Mouse (Mus musculus) embryonic facial prominence, embryonic 13.5 days (tissue): Measurements from ENCODE around the gene Tesmin. TPM values are rescaled to one million over a fixed set of nuclear protein-coding genes. Genes with fewer than 3 reads are reported as not detected.

Experiments used
- ATAC-seq: fragments of 200-750 bp; cut with Nextera tagmentation; 2 replicates; pipeline ENCODE4 v1.8.0; 2017; ENCODE audit warnings: low read depth; ENCODE audit not compliant: insufficient number of reproducible peaks, insufficient read depth, low FRiP score, low TSS enrichment
- H3K27ac ChIP-seq: fragments of 300-500 bp; sonication (generic); 2 replicates; pipeline ENCODE4 v1.5.1; 2015; ENCODE audit warnings: moderate library complexity, mild to moderate bottlenecking, inconsistent platforms
- H3K27me3 ChIP-seq: fragments of 300-500 bp; sonication (generic); 2 replicates; pipeline ENCODE4 v1.6.1; 2015; ENCODE audit warnings: mild to moderate bottlenecking, inconsistent platforms
- H3K36me3 ChIP-seq: fragments of 300-500 bp; sonication (generic); 2 replicates; pipeline ENCODE4 v1.6.1; 2015; ENCODE audit warnings: mild to moderate bottlenecking, inconsistent platforms
- H3K4me1 ChIP-seq: fragments of 300-500 bp; sonication (generic); 2 replicates; pipeline ENCODE4 v1.6.1; 2015; ENCODE audit warnings: inconsistent platforms
- H3K4me2 ChIP-seq: fragments of 300-500 bp; sonication (generic); 2 replicates; pipeline ENCODE4 v1.6.1; 2015; ENCODE audit warnings: moderate library complexity, mild to moderate bottlenecking, inconsistent platforms
- H3K4me3 ChIP-seq: fragments of 300-500 bp; sonication (generic); 2 replicates; pipeline ENCODE4 v1.5.1; 2015; ENCODE audit warnings: mild to moderate bottlenecking, inconsistent platforms
- H3K9ac ChIP-seq: fragments of 300-500 bp; sonication (generic); 2 replicates; pipeline ENCODE4 v1.6.1; 2015; ENCODE audit warnings: mild to moderate bottlenecking, inconsistent platforms
- H3K9me3 ChIP-seq: fragments of 300-500 bp; sonication (generic); 2 replicates; pipeline ENCODE4 v1.6.1; 2016; ENCODE audit warnings: inconsistent platforms
- WGBS: fragments of 180-500 bp; shearing (Covaris S2); methylation state at CpG from one replicate; pipeline ENCODE4 v1.1.7; 2015; ENCODE audit warnings: mixed read lengths; 5-methylcytosine and 5-hydroxymethylcytosine counted together
- polyA plus RNA-seq: library from polyadenylated mRNA; unstranded; fragments of >200 nt; fragmentation: Nextera tagmentation; extraction: Ambion mirVana; gene quantifications from 2 replicates; pipeline ENCODE4 v1.2.1, GENCODE M21; 2015

The Tesmin gene
- polyA plus RNA-seq, 1 experiment from 2014 or later = 0.22 TPM

- Histone ChIP-seq H3K27ac (no peak overlapping the region), H3K4me2 (no peak overlapping the region), H3K9ac (no peak overlapping the region), H3K4me3 (no peak overlapping the region), H3K36me3 (no peaks in the 10 kb centered on the region), H3K27me3 (no peaks in the 10 kb centered on the region), H3K9me3 (no peaks in the 10 kb centered on the region), H3K4me1 (no peaks in the 10 kb centered on the region)
- whole genome bisulfite sequencing = 39% methylated on average over 7 of the region's 7 CpGs
- no peak for ATAC-seq
These were observed 40.6 kb downstream of the Tesmin start for GRCm38 (mm10) chr19:3429156-3429816.

DNA sequence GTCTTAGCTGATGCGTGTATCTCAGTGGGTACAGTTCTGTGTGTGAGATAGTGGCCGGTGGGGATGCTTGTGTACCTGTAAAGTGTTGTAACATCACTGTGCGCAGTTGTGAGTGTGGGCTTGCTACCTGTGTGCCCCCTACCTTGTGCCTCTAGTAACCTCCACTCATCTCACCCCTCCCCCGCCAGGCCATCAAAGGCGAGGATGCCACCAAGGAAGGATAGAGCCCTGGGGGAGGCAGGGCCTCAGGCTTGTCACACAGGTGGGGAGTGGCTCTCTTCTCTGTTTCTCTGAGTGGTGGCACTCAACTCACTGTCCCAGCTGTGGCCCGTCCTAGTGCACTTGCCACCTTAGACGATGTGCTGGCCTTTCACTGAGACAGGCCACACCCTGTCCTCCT is 42.4 kb downstream of the Tesmin start:
- H3K4me2 ChIP-seq = no peak overlapping the region
- H3K9ac ChIP-seq = no peak overlapping the region
- ATAC-seq = no peak
- H3K27ac ChIP-seq = no peak overlapping the region
- no peak overlapping the region for H3K4me3 ChIP-seq
- H3K4me1 ChIP-seq = no peaks in the 10 kb centered on the region
- H3K36me3 ChIP-seq = no peaks in the 10 kb centered on the region
- 61% methylated on average over 7 of the region's 7 CpGs for WGBS
- no peaks in the 10 kb centered on the region for H3K9me3 ChIP-seq
- no peaks in the 10 kb centered on the region for H3K27me3 ChIP-seq

- H3K9me3 ChIP-seq = no peaks in the 10 kb centered on the region
- no peak overlapping the region for H3K4me2 ChIP-seq
- no peak overlapping the region for H3K9ac ChIP-seq
- no peaks in the 10 kb centered on the region for H3K36me3 ChIP-seq
- no peak overlapping the region for H3K4me3 ChIP-seq
- 85% methylated on average over 2 of the region's 2 CpGs for WGBS
- no peaks in the 10 kb centered on the region for H3K4me1 ChIP-seq
- no peak overlapping the region for H3K27ac ChIP-seq
- no peak for ATAC-seq
- H3K27me3 ChIP-seq = no peaks in the 10 kb centered on the region
These were observed 43.3 kb downstream of the Tesmin start for GRCm38 (mm10) chr19:3431969-3432368.

DNA sequence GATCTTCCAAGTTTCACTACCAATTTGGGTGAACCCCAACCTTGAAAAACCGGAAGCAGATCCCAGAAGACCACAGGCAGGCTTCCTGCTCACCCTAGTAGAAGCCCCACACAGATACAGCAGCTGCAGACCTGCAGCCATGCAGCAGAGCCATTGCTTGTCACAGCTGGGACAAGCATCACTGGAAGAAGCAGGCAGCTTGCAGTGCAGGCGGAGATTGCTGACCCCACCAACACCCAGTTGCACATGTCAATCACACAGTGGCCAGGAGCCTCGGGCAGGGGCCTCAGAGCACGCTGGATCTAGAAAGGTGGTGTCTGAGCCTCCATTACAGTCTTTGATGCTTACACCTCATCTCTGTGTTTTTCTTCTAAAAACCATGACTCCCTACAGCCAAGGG is 45.5 kb downstream of the Tesmin start:
- no peak for ATAC-seq
- Histone ChIP-seq H3K4me3 (no peak overlapping the region), H3K27ac (no peak overlapping the region), H3K9ac (no peak overlapping the region), H3K4me1 (no peaks in the 10 kb centered on the region), H3K36me3 (no peaks in the 10 kb centered on the region), H3K9me3 (no peaks in the 10 kb centered on the region), H3K27me3 (no peaks in the 10 kb centered on the region), H3K4me2 (no peak overlapping the region)
- WGBS = 35% methylated on average over 4 of the region's 4 CpGs

GRCm38 (mm10) chr19:3434641-3435040 is 46.0 kb downstream of the Tesmin start:
- 38% methylated on average over 4 of the region's 4 CpGs for WGBS
- Histone ChIP-seq H3K9ac (no peak overlapping the region), H3K4me1 (no peaks in the 10 kb centered on the region), H3K4me3 (no peak overlapping the region), H3K9me3 (no peaks in the 10 kb centered on the region), H3K27ac (no peak overlapping the region), H3K27me3 (no peaks in the 10 kb centered on the region), H3K4me2 (no peak overlapping the region), H3K36me3 (no peaks in the 10 kb centered on the region)
- ATAC-seq = no peak

GRCm38 (mm10) chr19:3435824-3436223 is 47.2 kb downstream of the Tesmin start:
- H3K4me1 ChIP-seq = peaks cover 3% of the 10 kb centered on the region; the same call in 1 of the 2 replicates
- no peak overlapping the region for H3K27ac ChIP-seq
- ATAC-seq = no peak

GRCm38 (mm10) chr19:3436840-3437239 is 48.2 kb downstream of the Tesmin start:
- Histone ChIP-seq H3K27me3 (no peaks in the 10 kb centered on the region), H3K9me3 (no peaks in the 10 kb centered on the region), H3K4me1 (peaks cover 9% of the 10 kb centered on the region), H3K9ac (no peak overlapping the region), H3K27ac (no peak overlapping the region), H3K36me3 (no peaks in the 10 kb centered on the region), H3K4me3 (no peak overlapping the region), H3K4me2 (no peak overlapping the region)
- no peak for ATAC-seq
- WGBS = 58% methylated on average over 9 of the region's 9 CpGs

More at GRCm38 (mm10) chr19:3435824-3436223, 47.2 kb downstream of the Tesmin start:
- 81% methylated on average over 3 of the region's 3 CpGs for WGBS
- H3K9ac ChIP-seq = no peak overlapping the region
- H3K4me2 ChIP-seq = no peak overlapping the region
- H3K4me3 ChIP-seq = no peak overlapping the region
- H3K27me3 ChIP-seq = no peaks in the 10 kb centered on the region
- H3K36me3 ChIP-seq = no peaks in the 10 kb centered on the region
- H3K9me3 ChIP-seq = no peaks in the 10 kb centered on the region

GRCm38 (mm10) chr19:3437980-3438379 is 49.3 kb downstream of the Tesmin start:
- 69% methylated on average over 5 of the region's 5 CpGs for WGBS
- no peak overlapping the region for H3K27ac ChIP-seq

GRCm38 (mm10) chr19:3440667-3441066 is 52.0 kb downstream of the Tesmin start:
- H3K4me2 ChIP-seq = peak overlapping the region; percentile 26; the same call in 1 of the 2 replicates
- no peak for ATAC-seq
- H3K27ac ChIP-seq = no peak overlapping the region
- H3K9me3 ChIP-seq = no peaks in the 10 kb centered on the region
- 28% methylated on average over 5 of the region's 5 CpGs for WGBS
- H3K4me3 ChIP-seq = no peak overlapping the region
- no peak overlapping the region for H3K9ac ChIP-seq
- H3K27me3 ChIP-seq = no peaks in the 10 kb centered on the region
- H3K36me3 ChIP-seq = no peaks in the 10 kb centered on the region
- H3K4me1 ChIP-seq = peaks cover 9% of the 10 kb centered on the region

More at GRCm38 (mm10) chr19:3437980-3438379, 49.3 kb downstream of the Tesmin start:
- no peak for ATAC-seq
- Histone ChIP-seq H3K27me3 (no peaks in the 10 kb centered on the region), H3K9me3 (no peaks in the 10 kb centered on the region), H3K4me3 (no peak overlapping the region), H3K4me1 (peaks cover 9% of the 10 kb centered on the region), H3K36me3 (no peaks in the 10 kb centered on the region), H3K4me2 (no peak overlapping the region), H3K9ac (no peak overlapping the region)

- peak overlapping the region; percentile 26 for H3K4me2 ChIP-seq
- H3K27ac ChIP-seq = no peak overlapping the region
- H3K4me1 ChIP-seq = peaks cover 9% of the 10 kb centered on the region
- H3K4me3 ChIP-seq = no peak overlapping the region
- 26% methylated on average over 10 of the region's 10 CpGs for WGBS
- no peak overlapping the region for H3K9ac ChIP-seq
- ATAC-seq = no peak; the same call in 1 of the 2 replicates
- no peaks in the 10 kb centered on the region for H3K36me3 ChIP-seq
- H3K9me3 ChIP-seq = no peaks in the 10 kb centered on the region
- no peaks in the 10 kb centered on the region for H3K27me3 ChIP-seq
These were observed 52.4 kb downstream of the Tesmin start for GRCm38 (mm10) chr19:3441092-3441491.

- Histone ChIP-seq H3K36me3 (no peaks in the 10 kb centered on the region), H3K27me3 (no peaks in the 10 kb centered on the region), H3K4me2 (no peak overlapping the region), H3K4me1 (no peaks in the 10 kb centered on the region), H3K4me3 (no peak overlapping the region), H3K9me3 (no peaks in the 10 kb centered on the region), H3K27ac (no peak overlapping the region), H3K9ac (no peak overlapping the region)
- 70% methylated on average over 3 of the region's 3 CpGs for WGBS
- ATAC-seq = no peak
These were observed 58.7 kb downstream of the Tesmin start for GRCm38 (mm10) chr19:3447348-3447747.

- Histone ChIP-seq H3K27me3 (no peaks in the 10 kb centered on the region), H3K27ac (no peak overlapping the region), H3K4me3 (no peak overlapping the region), H3K9me3 (no peaks in the 10 kb centered on the region), H3K4me1 (no peaks in the 10 kb centered on the region), H3K36me3 (peaks cover 15% of the 10 kb centered on the region), H3K4me2 (no peak overlapping the region), H3K9ac (no peak overlapping the region)
- no peak for ATAC-seq
- WGBS = 66% methylated on average over 3 of the region's 3 CpGs
These were observed 60.6 kb downstream of the Tesmin start for GRCm38 (mm10) chr19:3449248-3449647.
